Mouse (Mus musculus) embryonic facial prominence, embryonic 11.5 days (tissue): ENCODE results near the gene 1700019D03Rik. TPM values are rescaled to one million over a fixed set of nuclear protein-coding genes. Genes with fewer than 3 reads are reported as not detected.

Source experiments
- ATAC-seq: fragments of 200-750 bp; cut with Nextera tagmentation; replicated peaks from 2 replicates; pipeline ENCODE4 v1.8.0; 2017; ENCODE audit warnings: low read depth; ENCODE audit not compliant: insufficient number of reproducible peaks, low FRiP score, low TSS enrichment
- DNase-seq: peaks from one replicate; pipeline ENCODE4 v3.0.0-alpha.2; 2015; ENCODE audit warnings: low spot score
- H3K27ac ChIP-seq: fragments of 300-500 bp; sonication (generic); replicated peaks from 2 replicates; pipeline ENCODE4 v1.5.1; 2014; ENCODE audit warnings: mild to moderate bottlenecking, low read depth, low read length, control low read depth
- H3K27me3 ChIP-seq: fragments of 300-500 bp; sonication (generic); 2 replicates; pipeline ENCODE4 v1.6.1; 2014; ENCODE audit warnings: mild to moderate bottlenecking, low read length, moderate library complexity, mixed read lengths; ENCODE audit not compliant: control insufficient read depth, insufficient read depth
- H3K36me3 ChIP-seq: fragments of 300-500 bp; sonication (generic); replicated peaks from 2 replicates; pipeline ENCODE4 v1.6.1; 2014; ENCODE audit warnings: low read depth, mild to moderate bottlenecking, low read length, moderate library complexity, mixed read lengths; ENCODE audit not compliant: control insufficient read depth, insufficient read depth
- H3K4me1 ChIP-seq: fragments of 300-500 bp; sonication (generic); 2 replicates; pipeline ENCODE4 v1.6.1; 2014; ENCODE audit warnings: low read length, mixed read lengths; ENCODE audit not compliant: control insufficient read depth, insufficient read depth
- H3K4me2 ChIP-seq: fragments of 300-500 bp; sonication (generic); 2 replicates; pipeline ENCODE4 v1.6.1; 2014; ENCODE audit warnings: low read depth, mild to moderate bottlenecking, control low read depth, low read length, moderate library complexity
- H3K4me3 ChIP-seq: fragments of 300-500 bp; sonication (generic); 2 replicates; pipeline ENCODE4 v1.5.1; 2014; ENCODE audit warnings: low read depth, low read length, control low read depth
- H3K9ac ChIP-seq: fragments of 300-500 bp; sonication (generic); replicated peaks from 2 replicates; pipeline ENCODE4 v1.6.1; 2014; ENCODE audit warnings: mild to moderate bottlenecking, control low read depth, low read length
- H3K9me3 ChIP-seq: fragments of 300-500 bp; sonication (generic); replicated peaks from 2 replicates; pipeline ENCODE4 v1.6.1; 2016; ENCODE audit warnings: mild to moderate bottlenecking, low read length, inconsistent platforms, mixed read lengths; ENCODE audit not compliant: control insufficient read depth
- WGBS: fragments of 180-500 bp; shearing (Covaris S2); extraction: QIAGEN DNeasy Blood & Tissue Kit; methylation state at CpG from one replicate; pipeline ENCODE4 v1.1.7; 2014; 5-methylcytosine and 5-hydroxymethylcytosine counted together
- polyA plus RNA-seq: library from polyadenylated mRNA; unstranded; fragments of >200 nt; fragmentation: Nextera tagmentation; extraction: Ambion mirVana; gene quantifications from 2 replicates; pipeline ENCODE4 v1.2.1, GENCODE M21; 2014

The 1700019D03Rik gene
- polyA plus RNA-seq, 1 experiment from 2014 or later = 4.6 TPM

GRCm38 (mm10) chr1:52916655-52917054, 103.3 kb downstream of the 1700019D03Rik start:
- H3K27me3 ChIP-seq = no peaks in the 10 kb centered on the region
- 93% methylated on average over 2 of the region's 2 CpGs for WGBS
- no peak overlapping the region for H3K4me3 ChIP-seq
- no peak overlapping the region for H3K4me2 ChIP-seq
- no peak overlapping the region for H3K27ac ChIP-seq
- DNase-seq (no peak), ATAC-seq (no peak)
- no peaks in the 10 kb centered on the region for H3K36me3 ChIP-seq
- no peaks in the 10 kb centered on the region for H3K4me1 ChIP-seq
- no peak overlapping the region for H3K9ac ChIP-seq
- H3K9me3 ChIP-seq = no peaks in the 10 kb centered on the region

DNA sequence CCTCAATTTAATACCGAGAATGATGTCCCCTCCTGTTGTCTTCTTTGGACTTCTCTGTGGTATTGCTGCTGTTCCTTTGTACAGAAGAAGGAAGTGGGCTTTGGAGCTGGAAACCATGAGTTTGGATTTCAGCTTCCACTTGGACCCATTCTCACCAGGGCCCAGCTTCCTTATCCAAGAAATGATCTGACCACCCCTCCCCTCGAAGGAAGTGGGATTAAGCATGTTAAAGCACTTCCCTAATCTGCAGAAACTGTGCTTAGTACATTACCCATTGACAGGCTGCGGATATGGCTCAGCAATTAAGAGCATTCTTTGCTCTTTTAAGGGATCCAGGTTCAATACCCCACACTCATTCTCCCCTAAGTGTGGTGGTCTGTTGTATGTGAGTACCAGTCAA, 110.2 kb downstream of the 1700019D03Rik start:
- no peak overlapping the region for H3K9ac ChIP-seq
- ATAC-seq (no peak), DNase-seq (no peak)
- no peaks in the 10 kb centered on the region for H3K4me1 ChIP-seq
- WGBS = 86% methylated on average over 3 of the region's 3 CpGs
- H3K27me3 ChIP-seq = no peaks in the 10 kb centered on the region
- H3K4me3 ChIP-seq = no peak overlapping the region
- H3K27ac ChIP-seq = no peak overlapping the region
- no peaks in the 10 kb centered on the region for H3K36me3 ChIP-seq
- H3K9me3 ChIP-seq = no peaks in the 10 kb centered on the region
- H3K4me2 ChIP-seq = no peak overlapping the region

DNA sequence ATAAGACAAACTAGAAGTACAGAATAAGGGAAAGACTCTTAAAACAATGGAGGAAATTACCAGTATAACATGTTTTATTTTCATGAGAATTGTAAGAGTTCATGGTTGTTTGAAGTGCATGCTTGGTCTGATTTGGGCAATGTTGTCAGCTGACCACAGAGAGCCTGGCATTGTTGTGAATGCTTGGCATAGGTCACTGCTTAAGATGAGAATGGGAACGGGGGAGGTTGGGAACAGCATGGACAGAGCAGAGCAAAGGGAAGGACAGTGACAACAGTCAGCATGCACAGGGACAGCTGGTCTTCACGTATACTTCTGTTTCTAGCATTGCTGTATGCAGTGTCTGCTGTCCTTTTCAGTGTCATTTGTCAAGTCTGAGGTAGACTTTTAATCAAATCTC, 135.8 kb downstream of the 1700019D03Rik start:
- no peak overlapping the region for H3K27ac ChIP-seq
- H3K4me1 ChIP-seq = no peaks in the 10 kb centered on the region
- H3K27me3 ChIP-seq = no peaks in the 10 kb centered on the region
- no peak overlapping the region for H3K9ac ChIP-seq
- no peak for ATAC-seq
- no peaks in the 10 kb centered on the region for H3K9me3 ChIP-seq
- no peak for DNase-seq
- no peak overlapping the region for H3K4me2 ChIP-seq
- H3K36me3 ChIP-seq = no peaks in the 10 kb centered on the region
- 82% methylated on average over 2 of the region's 2 CpGs for WGBS
- H3K4me3 ChIP-seq = no peak overlapping the region

Other genes starting within 250 kb of the 1700019D03Rik start
- 14.4 and 15.5 TPM in 2 replicates for gene Inpp1, start 202.5 kb downstream of the 1700019D03Rik start, polyA plus RNA-seq
- gene Hibch, start 175.2 kb downstream of the 1700019D03Rik start, polyA plus RNA-seq = 26.2 and 31.0 TPM in 2 replicates
- gene Mstn, start 41.5 kb upstream of the 1700019D03Rik start, polyA plus RNA-seq = 2.6 and 4.3 TPM in 2 replicates
- gene 1700019A02Rik, start 167.5 kb upstream of the 1700019D03Rik start, polyA plus RNA-seq = not detected in 2 replicates